Mouse (Mus musculus): ENCODE results near the gene Cdc42ep2. TPM values are rescaled to one million over a fixed set of nuclear protein-coding genes. Genes with fewer than 3 reads are reported as not detected.

Gene Cdc42ep2
- polyA plus RNA-seq, 1 experiment from 2014 or later = 20.3 TPM

- Histone ChIP-seq H3K27me3 (no peaks in the 10 kb centered on the region), H3K9ac (no peak overlapping the region), H3K9me3 (no peaks in the 10 kb centered on the region), H3K36me3 (no peaks in the 10 kb centered on the region), H3K27ac (replicated peaks) (peak overlapping the region; percentile 73), H3K4me2 (no peak overlapping the region), H3K4me1 (replicated peaks) (peaks cover 26% of the 10 kb centered on the region), H3K4me3 (no peak overlapping the region)
- WGBS = 68% methylated on average over 5 of the region's 5 CpGs
- no peak for ATAC-seq (ENCODE audit: low FRiP score, low read depth)
Measured at GRCm38 (mm10) chr19:5939715-5940114, 15.1 kb upstream of the Cdc42ep2 start.

- H3K4me2 ChIP-seq = no peak overlapping the region
- no peaks in the 10 kb centered on the region for H3K27me3 ChIP-seq
- H3K36me3 ChIP-seq = no peaks in the 10 kb centered on the region
- 91% methylated on average over 6 of the region's 6 CpGs for WGBS
- H3K4me3 ChIP-seq = no peak overlapping the region
- ATAC-seq (ENCODE audit: low FRiP score, low read depth) = no peak
- no peaks in the 10 kb centered on the region for H3K9me3 ChIP-seq
- H3K4me1 ChIP-seq (replicated peaks) = peaks cover 26% of the 10 kb centered on the region
- no peak overlapping the region for H3K9ac ChIP-seq
- peak overlapping the region; percentile 75; the same call in 1 of the 2 replicates for H3K27ac ChIP-seq (replicated peaks)
Measured at GRCm38 (mm10) chr19:5938516-5938915, 13.9 kb upstream of the Cdc42ep2 start.

GRCm38 (mm10) chr19:5937836-5938406 lies 13.3 kb upstream of the Cdc42ep2 start:
- Histone ChIP-seq H3K9me3 (no peaks in the 10 kb centered on the region), H3K27me3 (no peaks in the 10 kb centered on the region), H3K36me3 (no peaks in the 10 kb centered on the region), H3K4me2 (peak overlapping the region; percentile 46), H3K27ac (replicated peaks) (peak overlapping the region; percentile 75), H3K9ac (no peak overlapping the region), H3K4me3 (no peak overlapping the region; the same call in 1 of the 2 replicates), H3K4me1 (replicated peaks) (peaks cover 26% of the 10 kb centered on the region)
- 21% methylated on average over 14 of the region's 14 CpGs for WGBS
- ATAC-seq (ENCODE audit: low FRiP score, low read depth) = peak; percentile 49; the same call in 1 of the 2 replicates

GRCm38 (mm10) chr19:5937095-5937835 lies 12.6 kb upstream of the Cdc42ep2 start:
- H3K9ac ChIP-seq = no peak overlapping the region
- no peaks in the 10 kb centered on the region for H3K36me3 ChIP-seq
- ATAC-seq (ENCODE audit: low FRiP score, low read depth) = no peak
- no peak overlapping the region for H3K4me3 ChIP-seq
- peaks cover 26% of the 10 kb centered on the region for H3K4me1 ChIP-seq (replicated peaks)
- H3K27ac ChIP-seq (replicated peaks) = peak overlapping the region; percentile 75
- H3K9me3 ChIP-seq = no peaks in the 10 kb centered on the region
- peak overlapping the region; percentile 46 for H3K4me2 ChIP-seq
- WGBS = 56% methylated on average over 21 of the region's 21 CpGs
- H3K27me3 ChIP-seq = no peaks in the 10 kb centered on the region

- H3K9me3 ChIP-seq = no peaks in the 10 kb centered on the region
- ATAC-seq (ENCODE audit: low FRiP score, low read depth) = no peak
- H3K36me3 ChIP-seq = no peaks in the 10 kb centered on the region
- no peak overlapping the region for H3K9ac ChIP-seq
- peaks cover 25% of the 10 kb centered on the region for H3K4me1 ChIP-seq (replicated peaks)
- no peak overlapping the region for H3K4me2 ChIP-seq
- no peak overlapping the region for H3K4me3 ChIP-seq
- H3K27ac ChIP-seq (replicated peaks) = no peak overlapping the region
- 78% methylated on average over 5 of the region's 5 CpGs for WGBS
- no peaks in the 10 kb centered on the region for H3K27me3 ChIP-seq
Measured at GRCm38 (mm10) chr19:5935691-5936090, 11.1 kb upstream of the Cdc42ep2 start.

GRCm38 (mm10) chr19:5935266-5935665 lies 10.7 kb upstream of the Cdc42ep2 start:
- Histone ChIP-seq H3K4me2 (no peak overlapping the region), H3K27me3 (no peaks in the 10 kb centered on the region), H3K27ac (replicated peaks) (no peak overlapping the region), H3K9me3 (no peaks in the 10 kb centered on the region), H3K36me3 (no peaks in the 10 kb centered on the region), H3K9ac (no peak overlapping the region), H3K4me3 (no peak overlapping the region), H3K4me1 (replicated peaks) (peaks cover 22% of the 10 kb centered on the region)
- no peak for ATAC-seq (ENCODE audit: low FRiP score, low read depth)
- WGBS = 79% methylated on average over 3 of the region's 3 CpGs

GRCm38 (mm10) chr19:5929634-5930596 lies 5.3 kb upstream of the Cdc42ep2 start:
- 69% methylated on average over 14 of the region's 14 CpGs for WGBS
- Histone ChIP-seq H3K4me1 (replicated peaks) (peaks cover 23% of the 10 kb centered on the region), H3K36me3 (no peaks in the 10 kb centered on the region), H3K9me3 (no peaks in the 10 kb centered on the region), H3K4me2 (no peak overlapping the region), H3K4me3 (no peak overlapping the region), H3K9ac (no peak overlapping the region), H3K27ac (replicated peaks) (no peak overlapping the region), H3K27me3 (no peaks in the 10 kb centered on the region)
- no peak for ATAC-seq (ENCODE audit: low FRiP score, low read depth)

GRCm38 (mm10) chr19:5928546-5928945 lies 3.9 kb upstream of the Cdc42ep2 start:
- Histone ChIP-seq H3K27ac (replicated peaks) (no peak overlapping the region), H3K36me3 (no peaks in the 10 kb centered on the region), H3K9ac (no peak overlapping the region), H3K4me3 (no peak overlapping the region), H3K4me2 (no peak overlapping the region), H3K27me3 (no peaks in the 10 kb centered on the region), H3K4me1 (replicated peaks) (peaks cover 27% of the 10 kb centered on the region), H3K9me3 (no peaks in the 10 kb centered on the region)
- no peak for ATAC-seq (ENCODE audit: low FRiP score, low read depth)
- 77% methylated on average over 3 of the region's 3 CpGs for WGBS

GRCm38 (mm10) chr19:5928104-5928503 lies 3.5 kb upstream of the Cdc42ep2 start:
- no peaks in the 10 kb centered on the region for H3K36me3 ChIP-seq
- ATAC-seq (ENCODE audit: low FRiP score, low read depth) = no peak
- H3K4me1 ChIP-seq (replicated peaks) = peaks cover 29% of the 10 kb centered on the region
- no peaks in the 10 kb centered on the region for H3K9me3 ChIP-seq
- no peak overlapping the region for H3K27ac ChIP-seq (replicated peaks)
- H3K9ac ChIP-seq = no peak overlapping the region
- H3K4me2 ChIP-seq = no peak overlapping the region
- no peak overlapping the region for H3K4me3 ChIP-seq
- 77% methylated on average over 6 of the region's 6 CpGs for WGBS
- no peaks in the 10 kb centered on the region for H3K27me3 ChIP-seq

GRCm38 (mm10) chr19:5927532-5927931 lies 2.9 kb upstream of the Cdc42ep2 start:
- H3K9ac ChIP-seq = no peak overlapping the region
- H3K4me2 ChIP-seq = no peak overlapping the region
- H3K4me1 ChIP-seq (replicated peaks) = peaks cover 35% of the 10 kb centered on the region
- H3K27ac ChIP-seq (replicated peaks) = no peak overlapping the region
- H3K4me3 ChIP-seq = no peak overlapping the region
- H3K36me3 ChIP-seq = no peaks in the 10 kb centered on the region
- no peak for ATAC-seq (ENCODE audit: low FRiP score, low read depth)
- no peaks in the 10 kb centered on the region for H3K9me3 ChIP-seq
- no peaks in the 10 kb centered on the region for H3K27me3 ChIP-seq
- WGBS = 78% methylated on average over 8 of the region's 8 CpGs

- peaks cover 40% of the 10 kb centered on the region for H3K4me1 ChIP-seq (replicated peaks)
- no peaks in the 10 kb centered on the region for H3K36me3 ChIP-seq
- WGBS = 73% methylated on average over 11 of the region's 11 CpGs
- no peaks in the 10 kb centered on the region for H3K27me3 ChIP-seq
- H3K9me3 ChIP-seq = no peaks in the 10 kb centered on the region
- ATAC-seq (ENCODE audit: low FRiP score, low read depth) = no peak
- H3K4me3 ChIP-seq = no peak overlapping the region
- no peak overlapping the region for H3K4me2 ChIP-seq
- H3K27ac ChIP-seq (replicated peaks) = no peak overlapping the region
- H3K9ac ChIP-seq = no peak overlapping the region
Measured at GRCm38 (mm10) chr19:5927026-5927425, 2.4 kb upstream of the Cdc42ep2 start.
